Mouse (Mus musculus) embryonic facial prominence, embryonic 14.5 days (tissue): ENCODE measurements around the gene Gm20388. TPM values are rescaled to one million over a fixed set of nuclear protein-coding genes. Genes with fewer than 3 reads are reported as not detected.
"Not testable (repeated sequence)": the region's sequence is repeated elsewhere in the genome, so short reads cannot be mapped to it uniquely, and the experiment has no call there.

Experiments used
- ATAC-seq: fragments of 200-750 bp; cut with Nextera tagmentation; 2 replicates; pipeline ENCODE4 v1.8.0; 2017; ENCODE audit warnings: low read depth, moderate number of reproducible peaks, moderate TSS enrichment
- DNase-seq: peaks from one replicate; pipeline ENCODE4 v3.0.0-alpha.2; 2015; ENCODE audit warnings: low spot score
- H3K27ac ChIP-seq: fragments of 300-500 bp; sonication (generic); replicated peaks from 2 replicates; pipeline ENCODE4 v1.5.1; 2014; ENCODE audit warnings: low read depth, mild to moderate bottlenecking, low read length, moderate library complexity
- H3K27me3 ChIP-seq: fragments of 300-500 bp; sonication (generic); replicated peaks from 2 replicates; pipeline ENCODE4 v1.6.1; 2014; ENCODE audit warnings: low read length; ENCODE audit not compliant: control insufficient read depth, insufficient read depth
- H3K36me3 ChIP-seq: fragments of 300-500 bp; sonication (generic); 2 replicates; pipeline ENCODE4 v1.6.1; 2014; ENCODE audit warnings: low read length, mixed read lengths; ENCODE audit not compliant: control insufficient read depth, insufficient read depth
- H3K4me1 ChIP-seq: fragments of 300-500 bp; sonication (generic); 2 replicates; pipeline ENCODE4 v1.6.1; 2014; ENCODE audit warnings: antibody characterized with exemption, low read length; ENCODE audit not compliant: control insufficient read depth, insufficient read depth
- H3K4me2 ChIP-seq: fragments of 300-500 bp; sonication (generic); 2 replicates; pipeline ENCODE4 v1.6.1; 2014; ENCODE audit warnings: low read depth, mild to moderate bottlenecking, low read length, moderate library complexity, mixed read lengths
- H3K4me3 ChIP-seq: fragments of 300-500 bp; sonication (generic); 2 replicates; pipeline ENCODE4 v1.5.1; 2014; ENCODE audit warnings: low read depth, mild to moderate bottlenecking, low read length
- H3K9ac ChIP-seq: fragments of 300-500 bp; sonication (generic); 2 replicates; pipeline ENCODE4 v1.6.1; 2014; ENCODE audit warnings: low read depth, mild to moderate bottlenecking, low read length, moderate library complexity, mixed read lengths
- H3K9me3 ChIP-seq: fragments of 300-500 bp; sonication (generic); 2 replicates; pipeline ENCODE4 v1.6.1; 2016; ENCODE audit warnings: low read length; ENCODE audit not compliant: control insufficient read depth
- WGBS: fragments of 180-500 bp; shearing (Covaris S2); extraction: QIAGEN DNeasy Blood & Tissue Kit; methylation state at CpG from one replicate; pipeline ENCODE4 v1.1.7; 2014; 5-methylcytosine and 5-hydroxymethylcytosine counted together
- polyA plus RNA-seq: library from polyadenylated mRNA; unstranded; fragments of >200 nt; fragmentation: Nextera tagmentation; extraction: Ambion mirVana; gene quantifications from 2 replicates; pipeline ENCODE4 v1.2.1, GENCODE M21; 2014

The Gm20388 gene
- polyA plus RNA-seq, 1 experiment from 2014 or later = not detected

DNA sequence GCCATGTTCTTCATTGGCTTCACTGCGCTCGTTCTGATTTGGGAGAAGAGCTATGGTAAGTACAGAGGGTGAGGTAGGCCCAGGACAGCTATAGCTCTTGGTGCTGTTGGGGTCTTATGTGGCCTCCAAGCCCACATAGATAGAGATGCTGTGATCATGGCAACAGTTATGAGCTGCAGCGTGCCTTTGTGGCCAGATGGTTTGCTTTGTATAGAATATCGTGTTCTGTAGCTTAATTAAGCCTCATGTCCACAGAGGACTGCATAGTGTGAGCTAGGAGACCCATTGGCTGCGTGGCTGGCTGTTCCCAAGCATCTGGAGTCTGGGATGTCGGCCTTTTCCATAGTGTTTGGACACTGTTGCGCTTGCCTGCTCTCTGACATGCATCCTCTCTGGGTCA lies 762.7 kb downstream of the Gm20388 start:
- no peak overlapping the region for H3K9ac ChIP-seq
- no peak overlapping the region for H3K27ac ChIP-seq
- no peak for ATAC-seq
- no peaks in the 10 kb centered on the region for H3K27me3 ChIP-seq
- peaks cover 3% of the 10 kb centered on the region for H3K4me1 ChIP-seq
- DNase-seq = no peak
- H3K4me2 ChIP-seq = no peak overlapping the region
- no peak overlapping the region for H3K4me3 ChIP-seq
- H3K36me3 ChIP-seq = peaks cover 45% of the 10 kb centered on the region
- no peaks in the 10 kb centered on the region for H3K9me3 ChIP-seq
- WGBS = 90% methylated on average over 7 of the region's 7 CpGs

DNA sequence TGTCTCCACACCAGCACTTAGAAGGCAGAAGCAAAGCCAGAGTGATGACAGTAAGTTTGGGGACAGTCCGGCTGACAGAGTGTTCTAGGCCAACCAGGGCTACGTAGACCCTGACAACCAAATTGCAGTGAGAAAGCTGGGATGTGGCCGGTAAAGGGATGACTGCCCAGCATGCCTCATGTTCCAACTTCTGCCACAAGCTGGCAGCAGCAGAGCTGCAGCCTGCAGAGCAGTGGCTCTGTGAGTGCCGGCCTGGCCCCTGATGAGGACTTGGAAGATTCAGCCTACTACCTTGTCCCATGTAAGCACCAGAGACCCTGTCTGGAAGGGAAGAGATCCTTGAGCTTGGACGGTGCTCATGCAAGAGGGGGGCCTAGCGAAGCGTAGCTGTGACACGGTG lies 765.1 kb downstream of the Gm20388 start:
- Histone ChIP-seq H3K4me1 (no peaks in the 10 kb centered on the region), H3K9ac (no peak overlapping the region), H3K27me3 (no peaks in the 10 kb centered on the region), H3K36me3 (peaks cover 35% of the 10 kb centered on the region), H3K4me2 (no peak overlapping the region), H3K27ac (no peak overlapping the region), H3K4me3 (no peak overlapping the region), H3K9me3 (no peaks in the 10 kb centered on the region)
- ATAC-seq = no peak
- 78% methylated on average over 8 of the region's 8 CpGs for WGBS
- no peak for DNase-seq

DNA sequence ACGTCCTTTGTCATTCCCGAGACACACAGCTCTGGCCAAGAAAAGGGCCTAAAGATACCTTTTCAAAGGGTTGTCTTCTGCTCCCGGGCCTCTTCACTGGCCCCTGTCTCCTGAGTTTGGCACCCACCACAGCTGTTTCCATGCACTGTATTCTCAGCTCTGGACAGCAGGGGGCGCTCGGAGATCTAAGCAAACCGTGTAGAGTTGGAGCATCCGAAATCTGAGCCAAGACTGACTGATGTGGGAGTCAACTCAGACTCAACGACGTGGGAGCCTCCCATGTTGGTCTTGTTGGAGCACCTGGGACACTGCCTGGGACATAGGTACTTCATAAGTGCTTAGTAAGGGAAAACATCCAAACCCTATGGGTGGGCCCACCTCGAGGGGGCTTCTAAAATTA lies 767.8 kb downstream of the Gm20388 start:
- DNase-seq (peak; percentile 93), ATAC-seq (peak; percentile 56; the same call in 1 of the 2 replicates)
- Histone ChIP-seq H3K4me1 (no peaks in the 10 kb centered on the region), H3K4me3 (no peak overlapping the region), H3K9ac (no peak overlapping the region), H3K36me3 (peaks cover 9% of the 10 kb centered on the region), H3K27me3 (no peaks in the 10 kb centered on the region), H3K4me2 (no peak overlapping the region), H3K9me3 (no peaks in the 10 kb centered on the region), H3K27ac (no peak overlapping the region)
- 15% methylated on average over 10 of the region's 10 CpGs for WGBS

DNA sequence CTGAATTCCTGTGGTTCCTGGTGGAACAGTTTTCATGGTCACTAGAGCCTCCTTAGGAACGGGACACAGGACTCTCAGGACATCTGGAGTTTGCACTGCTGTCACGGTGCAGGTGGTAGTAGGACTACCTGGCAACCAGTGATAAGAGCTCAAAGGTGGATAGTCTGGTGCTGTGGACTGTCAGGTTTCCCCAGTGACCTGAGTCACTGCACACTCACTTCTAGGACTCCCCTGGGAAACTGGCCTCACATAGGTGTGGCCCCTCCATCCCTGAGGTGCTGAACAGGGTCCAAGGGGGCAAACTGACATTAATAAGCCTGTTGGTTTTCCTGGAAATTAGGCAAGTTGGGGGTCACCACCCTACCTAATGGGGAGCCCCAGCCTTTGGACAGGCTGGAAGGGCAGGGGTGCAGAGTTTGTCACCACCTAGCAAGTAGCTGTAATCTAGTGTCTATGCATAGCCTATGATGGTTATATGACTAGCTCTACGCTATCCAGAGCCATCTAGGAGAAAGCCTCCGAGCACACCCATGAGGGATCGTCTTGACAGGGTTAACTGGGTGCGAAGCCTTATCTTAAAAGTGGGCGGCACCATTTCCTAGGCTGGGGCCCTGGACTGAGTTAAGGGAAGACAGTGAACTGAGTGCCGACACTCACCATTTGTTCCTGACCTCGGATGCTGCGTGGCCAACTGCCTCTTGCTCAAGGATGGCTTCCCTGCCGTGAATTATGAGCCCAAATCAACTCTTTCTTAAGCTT lies 769.2 kb downstream of the Gm20388 start:
- Histone ChIP-seq H3K4me3 (no peak overlapping the region), H3K9ac (no peak overlapping the region), H3K4me1 (0 out of 2 replicates have a peak, but pooled peaks cover 3% of the 10 kb centered on the region), H3K4me2 (no peak overlapping the region), H3K27me3 (no peaks in the 10 kb centered on the region), H3K9me3 (no peaks in the 10 kb centered on the region), H3K36me3 (no peaks in the 10 kb centered on the region; the same call in 1 of the 2 replicates), H3K27ac (no peak overlapping the region)
- ATAC-seq = no peak
- WGBS = 69% methylated on average over 11 of the region's 11 CpGs
- no peak for DNase-seq

DNA sequence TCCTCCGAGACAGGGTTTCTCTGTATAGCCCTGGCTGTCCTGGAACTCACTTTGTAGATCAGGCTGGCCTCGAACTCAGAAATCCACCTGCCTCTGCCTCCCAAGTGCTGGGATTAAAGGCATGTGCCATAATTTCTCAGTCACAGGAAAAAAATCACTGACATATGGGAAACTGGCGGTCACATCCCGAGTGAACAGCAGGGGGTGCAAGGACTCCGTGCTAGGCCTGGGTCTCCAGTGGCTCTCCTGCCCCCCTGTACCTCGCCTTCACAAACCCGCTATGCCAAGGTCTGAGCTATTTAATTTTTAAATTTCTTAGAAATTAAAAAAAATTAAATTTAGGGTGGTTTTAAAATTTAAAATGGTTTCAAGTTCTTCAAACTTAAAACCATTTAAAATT lies 769.8 kb downstream of the Gm20388 start:
- DNase-seq = peak; percentile 48
- not testable (repeated sequence) for H3K9ac ChIP-seq, H3K27me3 ChIP-seq, H3K4me1 ChIP-seq, H3K9me3 ChIP-seq, H3K27ac ChIP-seq, H3K4me3 ChIP-seq, ATAC-seq, H3K4me2 ChIP-seq, H3K36me3 ChIP-seq
- WGBS = 54% methylated on average over 7 of the region's 7 CpGs

DNA sequence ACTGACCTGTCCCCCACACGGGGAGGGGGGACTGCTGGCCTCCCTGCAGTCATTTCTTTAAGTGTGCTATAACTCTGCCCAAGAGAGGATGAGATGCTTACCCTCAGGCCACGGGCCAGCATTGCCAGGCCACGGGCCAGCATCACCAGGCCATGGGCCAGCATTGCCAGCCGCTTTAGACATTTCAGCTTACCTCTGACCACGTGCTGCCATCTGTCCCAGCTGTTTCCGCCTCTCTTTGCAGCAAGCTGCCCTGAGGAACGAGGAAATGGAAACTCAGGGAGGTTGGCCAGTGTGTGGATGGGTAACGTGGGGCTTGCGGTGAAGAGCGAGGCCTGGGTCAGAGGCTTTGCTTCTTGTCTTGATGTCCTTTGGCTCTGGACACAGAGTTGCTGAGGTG lies 770.5 kb downstream of the Gm20388 start:
- Histone ChIP-seq H3K36me3 (no peaks in the 10 kb centered on the region; the same call in 1 of the 2 replicates), H3K9ac (no peak overlapping the region), H3K4me2 (no peak overlapping the region), H3K4me1 (peaks cover 9% of the 10 kb centered on the region; the same call in 1 of the 2 replicates), H3K27me3 (no peaks in the 10 kb centered on the region), H3K27ac (no peak overlapping the region), H3K9me3 (no peaks in the 10 kb centered on the region), H3K4me3 (no peak overlapping the region)
- ATAC-seq = no peak
- 75% methylated on average over 10 of the region's 10 CpGs for WGBS
- no peak for DNase-seq

DNA sequence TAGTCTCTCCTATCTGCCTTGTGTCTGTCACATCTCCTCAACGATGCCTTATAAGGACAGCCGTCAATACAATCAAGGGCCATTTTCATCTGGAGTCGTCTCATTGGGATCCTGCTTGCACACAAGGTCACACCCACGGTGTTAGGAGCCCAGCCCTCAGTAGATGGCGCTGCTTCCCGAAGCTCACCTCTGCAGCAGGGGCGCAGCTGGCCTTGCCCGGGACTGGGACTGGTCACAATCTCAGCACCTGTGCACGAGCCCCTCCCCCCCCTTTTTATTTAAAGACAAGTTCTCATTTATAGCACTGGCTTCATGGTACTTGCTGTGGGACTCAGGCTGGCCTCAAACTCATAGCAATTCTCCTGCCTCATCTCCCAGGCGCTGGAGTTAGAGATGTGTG lies 773.0 kb downstream of the Gm20388 start:
- Histone ChIP-seq H3K9ac (no peak overlapping the region), H3K36me3 (no peaks in the 10 kb centered on the region), H3K27me3 (no peaks in the 10 kb centered on the region), H3K4me2 (no peak overlapping the region), H3K9me3 (no peaks in the 10 kb centered on the region), H3K27ac (no peak overlapping the region), H3K4me1 (peaks cover 9% of the 10 kb centered on the region; the same call in 1 of the 2 replicates), H3K4me3 (no peak overlapping the region)
- WGBS = 20% methylated on average over 10 of the region's 10 CpGs
- DNase-seq (peak; percentile 65), ATAC-seq (peak; percentile 53; the same call in 1 of the 2 replicates)

DNA sequence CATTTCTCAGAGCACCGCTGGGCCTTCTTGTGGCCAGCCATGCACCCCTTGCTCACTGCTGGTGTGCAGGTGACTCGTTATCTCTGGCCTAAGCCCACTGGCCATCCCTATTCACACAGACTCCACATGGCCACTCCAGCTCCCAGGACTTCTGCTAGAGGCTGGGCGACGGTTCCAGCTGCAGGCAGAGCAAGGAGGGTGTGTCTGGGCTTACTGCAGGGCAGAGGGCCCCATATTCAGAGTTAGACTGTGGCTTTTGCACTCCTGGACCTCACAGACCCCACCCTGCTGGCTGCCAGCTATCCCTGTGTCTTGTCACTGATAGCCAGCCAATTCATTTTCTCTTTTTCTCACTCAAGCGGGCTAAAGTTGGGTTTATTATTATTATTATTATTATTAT lies 773.4 kb downstream of the Gm20388 start:
- Histone ChIP-seq H3K4me2 (no peak overlapping the region), H3K27me3 (no peaks in the 10 kb centered on the region), H3K36me3 (no peaks in the 10 kb centered on the region), H3K27ac (no peak overlapping the region), H3K4me3 (no peak overlapping the region), H3K9ac (no peak overlapping the region), H3K9me3 (no peaks in the 10 kb centered on the region), H3K4me1 (peaks cover 9% of the 10 kb centered on the region; the same call in 1 of the 2 replicates)
- no peak for ATAC-seq
- no peak for DNase-seq
- WGBS = 63% methylated on average over 5 of the region's 5 CpGs

DNA sequence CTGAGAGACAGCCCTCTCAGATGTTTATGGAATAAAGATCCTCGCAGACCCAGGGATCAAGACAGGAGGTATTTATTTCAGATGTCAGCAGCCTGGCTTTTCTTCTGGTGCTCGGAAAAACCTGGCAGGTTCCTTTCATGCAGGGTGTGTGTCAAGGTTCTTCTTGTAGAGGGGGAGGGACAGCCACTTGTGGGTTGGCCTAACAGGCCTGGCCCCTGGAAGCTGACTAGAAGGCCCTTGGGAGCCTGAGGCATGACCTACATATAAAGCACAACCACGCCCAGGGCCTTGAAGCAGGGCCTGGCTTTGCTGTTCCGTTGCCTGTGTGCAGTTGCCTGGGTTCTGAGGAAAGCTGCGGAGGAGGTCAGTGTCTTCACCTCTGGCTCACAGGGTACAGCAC lies 774.5 kb downstream of the Gm20388 start:
- Histone ChIP-seq H3K36me3 (no peaks in the 10 kb centered on the region), H3K9ac (peak overlapping the region; percentile 25; the same call in 1 of the 2 replicates), H3K27me3 (no peaks in the 10 kb centered on the region), H3K4me1 (peaks cover 9% of the 10 kb centered on the region; the same call in 1 of the 2 replicates), H3K9me3 (no peaks in the 10 kb centered on the region), H3K4me3 (no peak overlapping the region), H3K27ac (peak overlapping the region; percentile 67), H3K4me2 (no peak overlapping the region)
- DNase-seq (peak; percentile 65), ATAC-seq (0 out of 2 replicates have a peak, but pooled peaks have one; percentile 4)
- WGBS = 46% methylated on average over 5 of the region's 5 CpGs
